Mouse (Mus musculus) retina, adult 2 months (tissue): ENCODE results near the gene Ssx2ip.

ENCODE experiments used
- DNase-seq: peaks from one replicate; pipeline ENCODE4 v3.0.0-alpha.2; 2012; ENCODE audit warnings: low read depth, low spot score

Ssx2ip gene

DNA sequence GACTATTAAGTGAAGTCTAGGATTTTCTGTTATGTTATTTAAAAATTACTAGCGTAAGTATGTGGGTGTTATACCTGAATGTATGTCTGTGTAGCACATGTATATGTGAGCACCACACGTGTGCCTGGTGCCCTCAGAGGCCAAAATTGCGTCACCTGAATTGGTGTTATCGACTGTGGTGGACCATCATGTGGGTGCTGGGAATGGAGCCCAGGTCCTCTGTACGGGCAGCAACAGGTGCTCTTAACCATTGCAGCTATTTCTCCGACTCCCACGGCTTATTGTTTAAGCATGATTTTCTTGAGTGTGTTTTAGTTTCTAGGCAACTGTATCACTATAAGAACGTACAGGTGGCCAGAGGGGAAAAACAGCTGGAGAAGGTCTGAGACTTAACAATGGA, 31.7 kb downstream of the Ssx2ip start:
- DNase-seq: no peak

DNA sequence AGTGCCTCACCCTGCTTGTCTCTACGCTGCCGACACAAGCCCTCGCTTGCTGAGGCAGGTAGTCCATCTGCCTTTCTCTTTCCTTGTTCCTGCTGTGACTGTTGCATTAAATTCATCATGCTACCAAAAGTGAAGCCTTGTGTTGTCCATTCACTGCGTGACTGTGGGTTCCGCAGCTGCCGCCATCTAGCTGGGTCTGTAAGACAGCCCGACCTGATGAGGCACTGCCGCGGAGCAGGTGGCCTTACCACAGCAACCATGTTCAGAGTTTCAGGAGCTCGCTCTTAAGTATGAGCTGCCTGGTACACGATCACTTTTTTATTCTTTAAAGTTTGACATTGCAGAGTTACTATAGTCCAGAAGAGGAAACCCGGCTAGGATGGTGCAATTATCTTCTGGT, 35.6 kb downstream of the Ssx2ip start:
- no peak for DNase-seq

DNA sequence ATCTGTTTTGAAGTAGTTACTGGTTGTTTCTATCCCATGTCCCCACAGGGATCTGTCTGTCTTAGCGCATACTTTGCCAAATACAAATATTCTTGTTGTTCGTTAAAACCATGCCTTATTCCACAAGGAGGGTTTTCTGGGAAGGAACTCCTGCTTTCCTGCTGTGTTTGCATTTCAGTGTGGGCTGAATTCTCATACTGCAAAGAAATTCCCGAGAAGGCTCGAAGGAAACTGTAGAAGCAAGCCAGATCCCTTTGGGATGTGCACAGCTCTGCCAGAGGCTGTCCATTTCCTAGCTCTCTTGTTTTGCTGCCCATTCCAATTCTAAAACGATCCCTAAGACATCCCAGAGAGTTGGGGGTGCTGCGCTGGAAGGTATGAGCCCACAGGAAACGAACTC, 36.0 kb downstream of the Ssx2ip start:
- no peak for DNase-seq

DNA sequence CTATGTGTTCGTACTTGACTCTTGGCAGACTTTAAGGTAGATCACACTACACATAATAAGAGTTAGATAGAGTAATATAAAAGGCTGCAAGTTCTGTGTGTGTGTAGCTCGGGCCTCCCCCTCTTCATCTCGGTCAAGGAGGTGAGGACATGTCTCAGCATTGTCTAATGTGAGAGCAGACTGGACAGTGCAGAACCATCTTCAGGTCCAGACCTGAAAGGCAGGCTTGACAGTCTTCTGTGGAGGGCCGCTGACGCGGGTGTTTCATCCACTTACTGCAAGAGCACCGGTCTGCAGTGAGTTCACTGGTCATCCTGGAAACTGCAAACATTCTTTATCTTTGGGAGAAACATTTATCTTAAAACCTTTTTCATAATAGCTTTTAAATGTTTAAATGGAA, 38.0 kb downstream of the Ssx2ip start:
- DNase-seq: no peak

DNA sequence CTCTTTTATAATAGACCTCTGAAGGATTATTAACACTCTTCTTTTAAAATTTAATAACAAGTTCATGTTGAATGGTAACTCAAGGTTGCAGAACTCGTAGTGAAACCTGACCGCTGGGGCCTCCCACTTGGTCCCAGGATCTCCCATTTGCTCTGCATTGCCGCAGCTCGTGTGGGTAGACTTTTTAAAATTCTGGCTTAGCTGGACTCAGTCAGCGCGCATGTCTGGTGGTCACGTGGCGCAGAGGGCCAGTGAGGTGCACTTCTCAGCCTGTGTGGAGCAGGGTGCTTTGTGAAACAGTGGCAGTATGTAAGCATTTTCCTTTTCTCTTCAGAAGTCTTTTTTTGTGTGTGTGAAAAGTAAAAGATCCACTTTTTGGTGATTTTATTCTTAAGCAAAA, 38.5 kb downstream of the Ssx2ip start:
- DNase-seq: no peak

DNA sequence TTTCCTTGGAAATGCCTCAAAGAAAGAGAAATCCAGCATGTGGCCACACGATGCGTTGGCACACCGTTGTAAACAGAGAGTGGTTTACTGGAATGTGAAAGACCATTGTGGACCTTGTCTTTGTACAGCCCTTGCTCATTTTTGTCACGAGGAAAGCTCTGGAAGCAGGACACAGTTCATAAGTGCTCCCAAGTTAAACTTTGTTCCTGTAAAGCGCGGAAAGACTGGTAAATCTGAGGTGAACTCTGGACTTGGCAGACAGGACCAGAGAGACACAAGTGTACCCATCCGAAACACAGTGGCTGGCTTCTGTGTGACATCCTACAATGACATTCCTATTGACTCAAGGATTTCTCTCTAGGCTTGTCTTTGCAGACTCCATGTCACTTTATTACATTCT, 38.9 kb downstream of the Ssx2ip start:
- DNase-seq: no peak

DNA sequence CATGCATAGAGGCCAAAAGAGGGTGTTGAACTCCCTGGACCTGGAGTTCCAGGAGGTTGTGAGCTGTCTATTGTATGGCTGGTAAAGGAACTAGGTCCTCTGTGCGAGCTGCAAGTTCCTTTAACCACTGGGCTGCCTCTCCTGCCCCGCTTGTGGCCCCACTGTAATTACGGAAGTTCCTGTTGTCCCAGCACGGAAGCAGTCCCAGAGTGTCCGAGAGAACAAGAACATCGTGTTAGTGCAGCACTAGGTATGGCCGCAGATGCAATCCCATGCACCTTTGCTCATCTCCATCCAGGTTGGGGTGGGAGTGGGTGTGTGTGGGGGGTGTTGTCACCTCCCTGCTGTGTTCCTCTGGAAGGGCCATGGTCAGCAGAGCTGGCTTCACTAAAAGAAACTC, 40.4 kb downstream of the Ssx2ip start:
- DNase-seq: no peak

DNA sequence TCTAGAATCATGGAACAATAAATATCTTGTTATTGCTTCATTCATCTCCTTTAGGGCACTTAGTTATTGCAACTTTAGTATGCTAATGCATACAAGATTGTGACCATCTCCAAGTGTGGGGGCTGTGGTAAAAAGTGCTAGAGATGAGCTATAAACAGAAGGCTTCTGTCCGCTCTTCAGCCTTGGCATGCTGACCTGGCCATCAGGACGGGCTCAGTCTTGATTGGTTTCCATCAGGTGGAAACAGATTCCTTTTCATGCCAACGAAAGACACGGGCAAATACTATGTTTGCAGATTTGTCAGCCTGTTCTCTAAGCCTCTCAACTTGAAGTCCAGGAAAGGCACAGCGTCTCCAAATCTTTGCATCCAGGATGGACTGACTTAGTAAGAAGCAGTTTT, 42.7 kb downstream of the Ssx2ip start:
- no peak for DNase-seq

DNA sequence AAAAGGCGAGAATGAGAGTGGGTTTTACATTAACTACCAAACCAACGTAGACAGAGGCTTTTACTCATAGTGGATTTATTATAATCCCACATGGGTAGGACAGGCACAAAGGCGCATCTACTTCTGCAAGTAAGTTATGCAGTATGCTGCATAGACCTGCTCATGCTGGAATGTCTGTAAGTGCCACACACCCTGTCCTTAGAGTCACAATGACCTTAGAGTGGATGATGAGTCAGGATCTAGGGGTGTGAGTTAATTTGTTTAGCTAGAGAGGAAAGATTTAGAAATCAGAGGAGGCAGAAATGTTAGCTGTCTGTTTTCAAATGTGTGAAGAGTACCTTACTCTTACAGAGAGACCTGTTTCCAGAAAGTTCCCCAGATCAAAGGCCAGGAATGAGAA, 43.2 kb downstream of the Ssx2ip start:
- DNase-seq: no peak

DNA sequence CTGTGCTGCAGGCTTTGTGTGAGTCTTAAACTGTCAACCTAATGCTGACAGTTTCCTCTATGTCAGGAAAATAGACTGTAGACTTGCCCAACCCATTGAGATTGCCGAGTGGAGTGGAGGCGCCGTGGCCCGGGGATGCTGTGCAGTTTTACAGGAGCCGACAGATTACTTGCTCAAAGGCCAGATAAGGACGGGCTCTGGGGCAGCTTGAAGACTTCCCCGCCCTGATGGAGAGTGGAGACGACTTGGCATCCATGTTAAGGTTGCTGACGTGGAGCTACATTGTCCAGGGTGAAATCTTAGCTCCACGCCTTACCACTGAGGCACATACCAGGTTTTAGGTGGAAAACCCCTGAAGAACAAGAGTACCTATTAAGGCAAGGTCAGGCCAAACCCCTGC, 43.9 kb downstream of the Ssx2ip start:
- DNase-seq: no peak

DNA sequence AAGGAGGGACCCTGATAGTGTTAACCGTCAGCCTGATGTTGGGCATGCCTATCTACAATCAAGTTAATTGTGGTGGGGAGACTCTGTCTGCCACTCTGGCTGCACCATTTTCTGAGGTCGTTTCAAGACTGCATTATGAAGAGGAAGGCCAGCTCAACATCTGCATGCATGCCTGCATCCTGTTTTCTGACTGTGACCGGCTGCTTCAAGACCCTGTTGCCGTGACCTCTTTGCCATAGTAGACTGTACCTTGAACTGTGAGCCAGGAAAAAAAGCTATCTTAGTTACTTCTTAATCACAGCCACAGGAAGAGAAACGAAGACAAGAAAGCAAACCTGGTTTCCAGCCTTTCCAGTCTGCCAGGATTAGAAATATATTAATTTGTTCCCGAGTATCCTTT, 44.5 kb downstream of the Ssx2ip start:
- DNase-seq: no peak

DNA sequence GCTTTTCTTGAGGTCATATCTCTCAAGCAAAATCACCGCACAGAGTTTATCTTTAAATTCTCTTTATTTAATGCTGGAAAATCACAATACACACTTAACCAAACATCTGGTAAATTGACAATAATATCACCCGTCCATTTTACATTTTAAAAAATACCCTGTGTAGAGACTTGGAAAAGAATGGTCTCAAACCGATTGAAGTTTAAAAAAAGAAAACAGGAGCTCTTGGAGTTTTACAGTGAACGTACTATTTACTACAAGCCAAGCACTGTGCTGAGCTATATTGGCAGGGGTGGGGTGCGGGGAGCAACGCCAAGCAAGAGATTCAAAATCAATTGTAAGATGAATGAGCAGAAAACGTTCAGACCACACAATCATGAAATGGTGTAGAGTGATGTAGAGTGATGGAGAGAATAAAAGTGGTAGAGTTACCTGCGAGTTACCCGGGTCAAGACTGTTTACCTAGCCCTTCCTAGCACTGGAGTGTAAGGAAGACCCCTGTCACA, 45.4 kb downstream of the Ssx2ip start, which contains the start of gene Ctbs:
Gene Ctbs (plus strand): TSS at position 51 of the 506 bp plus-strand sequence.
- DNase-seq: no peak

DNA sequence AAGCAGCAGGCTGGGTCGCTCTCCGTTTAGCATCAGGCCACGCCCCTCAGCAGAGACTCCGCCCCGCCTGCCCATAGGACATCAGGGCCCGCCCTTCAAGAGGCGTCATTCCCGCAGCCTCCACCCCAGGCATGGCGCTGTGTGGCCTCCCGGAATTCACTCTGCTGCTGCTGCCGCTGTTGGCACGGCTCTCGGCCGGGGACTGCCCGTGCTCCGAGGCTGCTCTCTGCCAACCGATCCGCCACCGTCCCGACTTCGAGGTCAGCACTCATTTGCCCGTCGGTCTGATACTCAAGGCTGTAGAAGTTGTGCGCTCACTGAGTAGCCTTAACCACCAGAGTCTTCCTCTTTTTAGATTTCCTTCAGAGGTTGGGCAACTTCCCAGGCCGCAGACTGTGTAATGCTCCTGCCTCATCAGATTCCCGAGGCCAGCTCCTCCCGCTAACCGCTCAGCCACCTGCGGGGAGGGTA, 46.0 kb downstream of the Ssx2ip start:
- peak; percentile 54 for DNase-seq

DNA sequence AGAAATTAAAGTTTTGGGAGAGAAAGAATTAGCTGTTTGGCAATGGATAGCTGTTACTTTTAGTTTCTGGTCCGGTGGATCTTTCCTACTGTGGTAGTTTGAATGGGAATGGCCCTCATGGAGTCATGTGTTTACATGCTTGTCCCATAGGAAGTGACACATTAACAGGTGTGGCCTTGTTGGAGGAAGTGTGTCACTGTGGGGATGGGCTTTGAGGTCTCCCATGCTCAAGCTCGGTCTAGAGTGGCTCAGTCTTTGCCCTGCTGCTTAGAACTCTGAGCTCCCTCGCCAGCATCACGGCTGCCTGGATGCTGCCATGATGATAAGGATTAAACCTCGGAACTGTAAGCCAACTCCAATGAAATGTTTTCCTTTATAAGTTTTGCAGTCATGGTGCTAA, 46.9 kb downstream of the Ssx2ip start:
- DNase-seq: no peak

DNA sequence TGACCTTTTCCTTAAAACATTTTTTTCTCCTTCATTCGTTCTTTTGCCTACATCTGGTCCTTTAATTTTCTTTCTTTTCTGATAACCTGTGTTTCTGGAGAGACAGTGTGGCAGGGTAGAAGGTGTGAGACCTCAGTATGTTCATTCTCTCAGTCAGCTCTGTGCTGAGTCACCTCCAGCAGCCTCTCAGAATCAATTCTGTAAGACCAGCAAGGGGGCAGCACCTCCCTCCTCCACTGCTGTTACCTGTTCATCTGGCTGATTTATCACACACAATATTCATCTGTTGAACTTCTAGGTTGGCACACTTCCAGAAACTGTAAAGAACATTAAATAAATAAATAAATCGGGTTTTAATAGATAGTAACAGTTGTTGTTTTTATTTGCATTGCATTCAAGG, 58.5 kb downstream of the Ssx2ip start:
- DNase-seq: no peak

DNA sequence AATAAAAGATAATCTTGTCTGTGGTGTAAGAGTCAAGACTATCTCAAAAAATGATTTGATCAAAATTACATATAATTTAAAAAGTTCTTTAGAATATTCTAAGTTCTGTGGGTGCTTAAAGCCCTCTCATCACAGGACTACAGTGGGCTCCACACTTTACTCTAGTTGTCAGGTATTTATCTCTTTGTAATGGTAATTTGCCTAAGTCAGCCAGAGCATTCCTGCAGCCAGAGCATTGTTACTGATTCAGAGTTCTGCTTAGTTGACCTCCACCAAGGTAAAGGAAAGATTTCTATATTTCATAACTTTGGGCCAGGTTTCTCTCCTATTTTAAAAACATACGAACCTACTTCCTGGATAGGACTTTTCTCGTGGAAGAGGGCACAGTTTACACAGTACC, 64.8 kb downstream of the Ssx2ip start:
- DNase-seq: no peak

DNA sequence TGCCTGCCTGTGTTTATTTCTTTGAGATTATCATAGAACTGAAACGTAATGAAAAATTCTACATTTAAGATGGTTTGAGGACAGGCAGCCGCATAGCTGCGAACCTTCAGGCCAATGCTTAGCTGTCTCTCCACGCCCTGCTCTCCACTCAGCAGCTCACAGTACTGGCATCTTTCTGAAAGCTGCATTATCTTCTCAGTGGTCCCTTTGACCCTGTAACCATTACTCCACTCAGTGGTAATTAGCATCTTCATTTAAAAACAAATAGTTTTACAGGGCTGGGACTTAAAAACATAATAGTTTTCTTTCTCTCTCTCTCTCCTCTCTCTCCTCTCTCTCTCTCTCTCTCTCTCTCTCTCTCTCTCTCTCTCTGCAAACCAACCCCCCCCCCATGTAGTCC, 68.2 kb downstream of the Ssx2ip start:
- DNase-seq: no peak

DNA sequence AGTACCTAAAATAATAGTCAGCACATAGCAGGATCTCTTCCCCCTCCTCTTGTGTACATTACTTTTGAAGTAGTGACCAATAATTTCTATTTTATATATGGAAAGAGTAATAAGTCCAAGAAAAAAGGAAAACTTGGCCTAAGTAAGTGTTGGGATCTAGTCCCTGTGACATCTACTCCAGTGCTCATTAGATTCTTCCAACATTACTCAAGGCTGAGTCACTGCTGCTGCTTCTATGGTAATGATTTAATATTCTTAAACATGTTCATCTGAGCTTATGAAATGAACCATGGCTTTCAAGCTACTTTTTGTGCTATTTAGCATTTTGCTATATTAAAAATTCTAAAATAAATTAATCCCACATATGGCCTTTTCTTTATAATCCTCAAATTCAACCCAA, 69.3 kb downstream of the Ssx2ip start:
- DNase-seq: no peak

DNA sequence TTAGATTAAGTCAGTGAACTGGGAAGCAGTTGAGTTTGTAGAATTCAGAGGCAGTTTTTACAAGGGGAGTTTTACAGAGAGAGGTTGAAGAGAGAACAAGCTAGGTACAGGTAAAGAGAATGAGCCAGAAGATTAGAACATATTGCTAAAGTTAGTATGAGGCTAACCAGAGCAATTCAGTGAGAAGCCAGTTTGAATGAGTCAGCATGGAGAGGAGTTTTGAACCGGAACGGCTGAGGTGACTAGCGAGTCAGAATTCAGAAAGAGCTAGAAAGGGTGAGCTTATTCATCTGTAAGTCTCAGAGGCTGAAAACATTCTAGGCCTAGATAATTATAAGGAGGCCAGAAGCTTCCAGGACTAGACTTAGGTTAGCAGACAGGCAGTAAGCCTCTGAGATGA, 70.0 kb downstream of the Ssx2ip start:
- no peak for DNase-seq

DNA sequence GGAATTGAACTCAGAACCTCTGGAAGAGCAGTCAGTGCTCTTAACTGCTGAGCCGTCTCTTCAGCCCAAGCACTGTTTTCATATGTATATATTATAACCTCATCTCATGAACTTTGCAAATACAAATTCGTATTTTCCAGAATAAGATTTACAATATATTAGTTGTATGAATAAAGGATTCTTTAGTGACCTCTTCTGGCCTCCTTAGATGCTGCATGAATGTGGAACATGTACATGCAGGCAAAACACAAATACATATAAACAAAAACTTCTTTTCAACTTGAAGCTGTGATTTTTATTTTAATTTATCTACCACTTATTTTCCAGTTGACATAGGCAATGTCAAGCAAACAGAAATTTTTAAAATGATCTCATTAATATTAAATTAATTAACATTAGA, 77.6 kb downstream of the Ssx2ip start:
- no peak for DNase-seq

DNA sequence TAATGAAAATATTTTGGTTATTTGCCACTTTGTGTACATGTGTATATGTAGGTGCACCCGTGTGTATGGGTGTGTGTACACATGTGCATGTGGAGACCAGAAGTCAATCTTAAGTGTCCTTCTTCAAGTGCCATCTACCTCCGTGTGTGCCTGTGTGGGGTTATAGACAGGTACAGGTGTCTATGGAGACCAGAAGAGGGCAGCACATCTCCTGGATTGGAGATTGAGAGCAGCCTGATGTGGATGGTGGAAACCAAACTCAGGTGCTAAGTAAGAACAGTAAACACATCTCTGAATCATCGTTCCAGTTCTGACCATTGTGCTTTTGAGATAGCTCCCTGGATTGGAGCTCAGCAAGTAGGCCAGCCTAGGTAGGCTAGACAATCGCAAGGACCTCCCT, 82.0 kb downstream of the Ssx2ip start:
- DNase-seq: no peak
